Mouse (Mus musculus) CH12.LX (cell line): ENCODE measurements around the gene Krtap12-1. TPM values are rescaled to one million over a fixed set of nuclear protein-coding genes. Genes with fewer than 3 reads are reported as not detected.
"Not testable (repeated sequence)": the region's sequence is repeated elsewhere in the genome, so short reads cannot be mapped to it uniquely, and the experiment has no call there.

Experiments used
- DNase-seq: peaks from one replicate; pipeline ENCODE4 v3.0.0-alpha.2; 2013; ENCODE audit errors: extremely low read depth
- H3K27ac ChIP-seq: 2 replicates; pipeline ENCODE4 v1.5.1; 2012; ENCODE audit warnings: low read depth, mild to moderate bottlenecking, control low read depth, moderate library complexity; ENCODE audit not compliant: insufficient read depth
- H3K27me3 ChIP-seq: replicated peaks from 2 replicates; pipeline ENCODE3; 2012; ENCODE audit warnings: inconsistent platforms
- H3K36me3 ChIP-seq, 2 experiments: replicated peaks in 1 of 2; 2 replicates each; pipeline versions ENCODE3 to v1.6.1; 2012; ENCODE audit warnings: inconsistent platforms in 1 of 2, low read length in 1 of 2, mild to moderate bottlenecking in 1 of 2, mixed read lengths in 1 of 2, moderate library complexity in 1 of 2; ENCODE audit not compliant: control insufficient read depth in 1 of 2, insufficient read depth in 1 of 2
- H3K4me1 ChIP-seq, 2 experiments: 2 replicates each; pipeline ENCODE4 v1.6.1; 2012; ENCODE audit warnings: inconsistent platforms in 1 of 2, moderate library complexity in 1 of 2; ENCODE audit not compliant: insufficient read depth in 2 of 2, control insufficient read depth in 1 of 2
- H3K4me2 ChIP-seq: 2 replicates; pipeline ENCODE4 v1.6.1; 2012; ENCODE audit warnings: low read depth, mild to moderate bottlenecking, control low read depth; ENCODE audit not compliant: poor library complexity, insufficient read depth, severe bottlenecking
- H3K4me3 ChIP-seq, 3 experiments: fragments of 150-350 bp in 1 of 3; sonication (generic) in 1 of 3; replicated peaks in 1 of 3; 2 replicates each; pipeline versions ENCODE3 to v1.5.1; 2011 to 2012; ENCODE audit warnings: low read depth in 2 of 3, low read length in 2 of 3, mild to moderate bottlenecking in 2 of 3, moderate library complexity in 2 of 3, control low read depth in 1 of 3, improper control_type of control experiment in 1 of 3, inconsistent platforms in 1 of 3, mixed read lengths in 1 of 3; ENCODE audit not compliant: poor library complexity in 1 of 3
- H3K79me2 ChIP-seq: replicated peaks from 2 replicates; pipeline ENCODE4 v1.6.1; 2012; ENCODE audit warnings: mild to moderate bottlenecking, moderate library complexity; ENCODE audit not compliant: control insufficient read depth, poor library complexity, insufficient read depth, severe bottlenecking; ENCODE audit errors: extremely low read depth
- H3K9ac ChIP-seq: 2 replicates; pipeline ENCODE4 v1.6.1; 2012; ENCODE audit warnings: low read depth, mild to moderate bottlenecking, control low read depth, moderate library complexity; ENCODE audit not compliant: insufficient read depth
- H3K9me3 ChIP-seq: replicated peaks from 2 replicates; pipeline ENCODE3; 2012; ENCODE audit warnings: low read length, inconsistent platforms, mixed read lengths
- BHLHE40 ChIP-seq: IDR thresholded peaks from 2 replicates; pipeline ENCODE4 v1.6.1; 2011; ENCODE audit warnings: mild to moderate bottlenecking, low read depth, low read length, improper control_type of control experiment
- CTCF ChIP-seq, 2 experiments: IDR thresholded peaks in 1 of 2; conservative IDR thresholded peaks in 1 of 2; 2 replicates each; pipeline ENCODE4 v1.5.1; 2011 to 2012; ENCODE audit warnings: low read depth in 2 of 2, low read length in 2 of 2, improper control_type of control experiment in 1 of 2, inconsistent platforms in 1 of 2, mild to moderate bottlenecking in 1 of 2, moderate library complexity in 1 of 2
- E2F4 ChIP-seq: IDR thresholded peaks from 2 replicates; pipeline ENCODE4 v1.6.1; 2011; ENCODE audit warnings: low read depth, low read length, improper control_type of control experiment; ENCODE audit not compliant: insufficient replicate concordance
- EP300 ChIP-seq: IDR thresholded peaks from 2 replicates; pipeline ENCODE4 v1.6.1; 2011; ENCODE audit warnings: low read length, improper control_type of control experiment
- ETS1 ChIP-seq: conservative IDR thresholded peaks from 2 replicates; pipeline ENCODE4 v1.6.1; 2012; ENCODE audit warnings: low read depth, mild to moderate bottlenecking, inconsistent platforms, low read length, improper control_type of control experiment, moderate library complexity
- IRF4 ChIP-seq: IDR thresholded peaks from 2 replicates; pipeline ENCODE4 v1.6.1; 2014; ENCODE audit warnings: low read depth, mild to moderate bottlenecking, inconsistent platforms, low read length, improper control_type of control experiment
- KAT2A ChIP-seq: IDR thresholded peaks from 2 replicates; pipeline ENCODE4 v1.6.1; 2012; ENCODE audit warnings: low read length, improper control_type of control experiment, inconsistent platforms; ENCODE audit not compliant: insufficient replicate concordance
- MAZ ChIP-seq: IDR thresholded peaks from 2 replicates; pipeline ENCODE4 v1.6.1; 2012; ENCODE audit warnings: low read depth, mild to moderate bottlenecking, inconsistent platforms, low read length, improper control_type of control experiment, moderate library complexity
- MXI1 ChIP-seq: IDR thresholded peaks from 2 replicates; pipeline ENCODE4 v1.6.1; 2011; ENCODE audit warnings: mild to moderate bottlenecking, low read depth, low read length, improper control_type of control experiment
- MYC ChIP-seq: IDR thresholded peaks from 2 replicates; pipeline ENCODE4 v1.6.1; 2011; ENCODE audit warnings: low read depth, mild to moderate bottlenecking, improper control_type of control experiment, low read length
- NELFE ChIP-seq: IDR thresholded peaks from 2 replicates; pipeline ENCODE4 v1.6.1; 2011; ENCODE audit warnings: low read depth, low read length, improper control_type of control experiment
- NRF1 ChIP-seq: IDR thresholded peaks from 2 replicates; pipeline ENCODE4 v1.6.1; 2014; ENCODE audit warnings: low read depth, mild to moderate bottlenecking, inconsistent platforms, low read length, improper control_type of control experiment, moderate library complexity
- PAX5 ChIP-seq: IDR thresholded peaks from 2 replicates; pipeline ENCODE4 v1.6.1; 2012; ENCODE audit warnings: low read length, inconsistent platforms, mixed read lengths
- POLR2A ChIP-seq: IDR thresholded peaks from 2 replicates; pipeline ENCODE4 v1.6.1; 2011; ENCODE audit warnings: low read depth, mild to moderate bottlenecking, improper control_type of control experiment, low read length
- SIN3A ChIP-seq: IDR thresholded peaks from 2 replicates; pipeline ENCODE4 v1.6.1; 2012; ENCODE audit warnings: low read length, improper control_type of control experiment, inconsistent platforms
- TBP ChIP-seq: conservative IDR thresholded peaks from 2 replicates; pipeline ENCODE4 v1.6.1; 2011; ENCODE audit warnings: low read depth, low read length, improper control_type of control experiment
- UBTF ChIP-seq: IDR thresholded peaks from 2 replicates; pipeline ENCODE4 v1.6.1; 2012; ENCODE audit warnings: low read depth, mild to moderate bottlenecking, inconsistent platforms, low read length, improper control_type of control experiment, moderate library complexity
- ZMIZ1 ChIP-seq: IDR thresholded peaks from 2 replicates; pipeline ENCODE4 v1.6.1; 2012; ENCODE audit warnings: low read depth, mild to moderate bottlenecking, inconsistent platforms, low read length, improper control_type of control experiment
- ZNF384 ChIP-seq: IDR thresholded peaks from 2 replicates; pipeline ENCODE4 v1.6.1; 2012; ENCODE audit warnings: low read depth, low read length, improper control_type of control experiment, inconsistent platforms
- dilution Hi-C: fragments of 300-500 bp; cut with MboI; formaldehyde crosslinking; loops from 2 replicates; pipeline ENCODE4 v1.14.3; 2020; ENCODE audit warnings: low sequenced_read_pairs; ENCODE audit not compliant: extremely low pct_unique_long_range_greater_than_20kb, extremely low pct_ligation_motif_present
- in situ Hi-C: fragments of 300-500 bp; cut with MboI; formaldehyde crosslinking; loops from 3 replicates; pipeline ENCODE4 v1.14.3; 2019; ENCODE audit warnings: low sequenced_read_pairs, low pct_ligation_motif_present, low pct_unique_long_range_greater_than_20kb, mixed read lengths
- polyA plus RNA-seq: library from polyadenylated mRNA; unstranded; fragments of >175 nt; gene quantifications from 2 replicates; pipeline ENCODE4 v1.2.1, GENCODE M21; 2012; ENCODE audit warnings: low read depth; ENCODE audit not compliant: insufficient read length
- total RNA-seq, 2 experiments: library from RNA; depleted of rRNA; stranded (reverse); fragments of 300-350 nt in 1 of 2; fragments of >200 nt in 1 of 2; gene quantifications; 2 replicates each; pipeline ENCODE4 v1.2.3; 2012 to 2014

The Krtap12-1 gene
- total and polyA plus RNA-seq, 3 experiments: not detected

GRCm38 (mm10) chr10:77690356-77690807 is 30.0 kb upstream of the Krtap12-1 start, which contains the start of gene Gm19402:
TSS of gene Gm19402 (minus strand) at chr10:77690757.
- H3K4me2 ChIP-seq, H3K9ac ChIP-seq, in situ Hi-C loops, H3K36me3 ChIP-seq, H3K4me3 ChIP-seq, dilution Hi-C loops, DNase-seq, H3K9me3 ChIP-seq, H3K27ac ChIP-seq, H3K79me2 ChIP-seq: not testable (repeated sequence)
- Histone ChIP-seq H3K27me3 (peaks cover 55% of the 10 kb centered on the region), H3K4me1 (peaks cover 3 to 28% of the 10 kb centered on the region in 2 experiments; a peak in 3 of 4 replicates)

- H3K36me3 ChIP-seq: no peaks in the 10 kb centered on the region
- dilution Hi-C loops: no loop called here
- no peak within 1 kb of the TSS for H3K4me3 ChIP-seq
- no peak for DNase-seq
- H3K79me2 ChIP-seq: no peaks in the 10 kb centered on the region
- in situ Hi-C loops: no loop called here
- H3K27ac ChIP-seq: no peak within 1 kb of the TSS
- H3K9me3 ChIP-seq: peaks cover 17% of the 10 kb centered on the region
- no peak within 1 kb of the TSS for H3K4me2 ChIP-seq
- no peak for TF ChIP-seq E2F4
- TF ChIP-seq PAX5: no peak
- TF ChIP-seq ZNF384: no peak
- no peak for TF ChIP-seq IRF4
- TF ChIP-seq ZMIZ1: no peak
- no peak for TF ChIP-seq UBTF
- TF ChIP-seq ETS1: no peak
- no peak for TF ChIP-seq SIN3A
- no peak for TF ChIP-seq BHLHE40
- no peak for TF ChIP-seq MYC
- no peak for TF ChIP-seq EP300
- no peak for TF ChIP-seq POLR2A
- no peak for TF ChIP-seq MXI1
- TF ChIP-seq CTCF (conservative IDR thresholded peaks at IDR 0.05 in 1 of 2, IDR thresholded peaks at IDR 0.05 in 1 of 2; ENCODE audit: low read depth in 2 of 2, low read length in 2 of 2): no peak
- TF ChIP-seq MAZ: no peak
- TF ChIP-seq NRF1: no peak
- no peak for TF ChIP-seq TBP
- no peak for TF ChIP-seq NELFE
- no peak for TF ChIP-seq KAT2A
- no peaks in the 10 kb centered on the region for H3K4me1 ChIP-seq
- no peak within 1 kb of the TSS for H3K9ac ChIP-seq
- H3K27me3 ChIP-seq: peaks cover 74% of the 10 kb centered on the region
Observed at GRCm38 (mm10) chr10:77697133-77697532, 23.3 kb upstream of the Krtap12-1 start, which contains the start of gene Gm9508. TSS of gene Gm9508 (minus strand) at chr10:77697233.
